Mouse (Mus musculus): ENCODE measurements around the gene Crygn.

- TF ChIP-seq POLR2A (IDR thresholded peaks at IDR 0.05; ENCODE audit: low read depth, low read length) (no peak), CTCF (IDR thresholded peaks at IDR 0.05; ENCODE audit: extremely low read depth, insufficient read length, insufficient replicate concordance, low read depth, low read length) (no peak)
Measured at GRCm38 (mm10) chr5:24709962-24710361, 47.8 kb downstream of the Crygn start.

Data from small intestine, adult 2 months (tissue).